Mouse (Mus musculus) intestine, embryonic 15.5 days (tissue): Measurements from ENCODE around the gene Capn7. TPM values are rescaled to one million over a fixed set of nuclear protein-coding genes. Genes with fewer than 3 reads are reported as not detected.

Experiments
- ATAC-seq: fragments of 200-750 bp; cut with Nextera tagmentation; 2 replicates; pipeline ENCODE4 v1.8.0; 2017; ENCODE audit warnings: moderate TSS enrichment, moderate library complexity
- H3K27ac ChIP-seq: fragments of 300-500 bp; sonication (generic); 2 replicates; pipeline ENCODE4 v1.5.1; 2015; ENCODE audit warnings: mild to moderate bottlenecking, inconsistent platforms
- H3K27me3 ChIP-seq: fragments of 300-500 bp; sonication (generic); replicated peaks from 2 replicates; pipeline ENCODE4 v1.6.1; 2015; ENCODE audit warnings: inconsistent platforms
- H3K36me3 ChIP-seq: fragments of 300-500 bp; sonication (generic); 2 replicates; pipeline ENCODE4 v1.6.1; 2015; ENCODE audit warnings: inconsistent platforms
- H3K4me1 ChIP-seq: fragments of 300-500 bp; sonication (generic); replicated peaks from 2 replicates; pipeline ENCODE4 v1.6.1; 2015; ENCODE audit warnings: inconsistent platforms
- H3K4me2 ChIP-seq: fragments of 300-500 bp; sonication (generic); replicated peaks from 2 replicates; pipeline ENCODE4 v1.6.1; 2015; ENCODE audit warnings: mild to moderate bottlenecking, inconsistent platforms
- H3K4me3 ChIP-seq: fragments of 300-500 bp; sonication (generic); replicated peaks from 2 replicates; pipeline ENCODE4 v1.5.1; 2015; ENCODE audit warnings: inconsistent platforms
- H3K9ac ChIP-seq: fragments of 300-500 bp; sonication (generic); 2 replicates; pipeline ENCODE4 v1.6.1; 2015; ENCODE audit warnings: inconsistent platforms
- H3K9me3 ChIP-seq: fragments of 300-500 bp; sonication (generic); 2 replicates; pipeline ENCODE4 v1.6.1; 2016; ENCODE audit warnings: inconsistent platforms
- WGBS: fragments of 180-500 bp; shearing (Covaris S2); methylation state at CpG from one replicate; pipeline ENCODE4 v1.1.7; 2015; 5-methylcytosine and 5-hydroxymethylcytosine counted together
- polyA plus RNA-seq: library from polyadenylated mRNA; unstranded; fragments of >200 nt; fragmentation: Nextera tagmentation; extraction: Ambion mirVana; gene quantifications from 2 replicates; pipeline ENCODE4 v1.2.1, GENCODE M21; 2015

Capn7 gene
- polyA plus RNA-seq, 1 experiment from 2014 or later = 36.5 TPM

DNA sequence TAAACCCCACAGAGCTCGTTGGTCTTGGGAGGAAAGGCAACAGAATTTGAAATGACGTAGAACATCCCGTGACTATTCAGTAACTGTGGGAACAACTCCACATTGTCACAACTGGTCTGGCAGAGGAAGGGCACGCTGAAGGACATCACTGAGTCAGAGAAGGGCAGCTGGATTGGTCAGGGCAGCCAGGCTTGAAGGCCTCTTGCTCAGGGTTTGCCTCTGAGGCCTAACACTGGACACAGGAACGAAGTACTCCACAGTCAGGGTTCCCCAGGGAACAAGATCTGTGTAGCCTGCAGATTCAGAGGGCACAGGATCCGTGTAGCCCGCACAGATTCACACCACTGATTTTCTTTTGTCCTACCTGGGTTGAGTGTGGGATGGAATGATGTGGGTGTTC is 63.8 kb downstream of the Capn7 start:
- no peak overlapping the region for H3K27ac ChIP-seq
- no peak for ATAC-seq
- no peak overlapping the region for H3K9ac ChIP-seq
- peaks cover 11% of the 10 kb centered on the region for H3K4me1 ChIP-seq
- no peaks in the 10 kb centered on the region for H3K36me3 ChIP-seq
- no peaks in the 10 kb centered on the region for H3K9me3 ChIP-seq
- WGBS = 85% methylated on average over 7 of the region's 7 CpGs
- no peak overlapping the region for H3K4me3 ChIP-seq
- no peak overlapping the region for H3K4me2 ChIP-seq
- no peaks in the 10 kb centered on the region for H3K27me3 ChIP-seq

DNA sequence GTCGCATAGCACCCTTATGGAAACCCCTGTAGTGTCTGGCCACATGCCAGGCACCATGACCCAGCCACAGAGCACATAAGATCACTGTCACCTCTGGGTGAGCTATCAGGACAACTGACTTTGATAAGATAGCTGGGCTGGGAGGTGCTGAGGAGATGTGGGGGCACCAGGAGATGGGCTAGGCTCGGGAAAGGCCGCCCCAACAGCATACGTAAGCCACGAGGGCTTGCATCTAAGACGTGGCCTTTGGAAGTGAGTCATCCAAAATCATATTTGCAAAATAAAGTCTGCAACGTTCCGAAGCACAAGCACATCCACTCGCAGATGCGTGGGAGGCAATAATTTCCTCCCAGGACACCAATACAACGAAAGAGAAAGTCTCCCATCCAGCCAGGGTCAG is 64.5 kb downstream of the Capn7 start:
- H3K9ac ChIP-seq = no peak overlapping the region
- H3K9me3 ChIP-seq = no peaks in the 10 kb centered on the region
- H3K27ac ChIP-seq = no peak overlapping the region
- H3K4me3 ChIP-seq = no peak overlapping the region
- H3K27me3 ChIP-seq = no peaks in the 10 kb centered on the region
- 58% methylated on average over 11 of the region's 11 CpGs for WGBS
- no peaks in the 10 kb centered on the region for H3K36me3 ChIP-seq
- no peak overlapping the region for H3K4me2 ChIP-seq
- H3K4me1 ChIP-seq = peaks cover 11% of the 10 kb centered on the region
- ATAC-seq = no peak

DNA sequence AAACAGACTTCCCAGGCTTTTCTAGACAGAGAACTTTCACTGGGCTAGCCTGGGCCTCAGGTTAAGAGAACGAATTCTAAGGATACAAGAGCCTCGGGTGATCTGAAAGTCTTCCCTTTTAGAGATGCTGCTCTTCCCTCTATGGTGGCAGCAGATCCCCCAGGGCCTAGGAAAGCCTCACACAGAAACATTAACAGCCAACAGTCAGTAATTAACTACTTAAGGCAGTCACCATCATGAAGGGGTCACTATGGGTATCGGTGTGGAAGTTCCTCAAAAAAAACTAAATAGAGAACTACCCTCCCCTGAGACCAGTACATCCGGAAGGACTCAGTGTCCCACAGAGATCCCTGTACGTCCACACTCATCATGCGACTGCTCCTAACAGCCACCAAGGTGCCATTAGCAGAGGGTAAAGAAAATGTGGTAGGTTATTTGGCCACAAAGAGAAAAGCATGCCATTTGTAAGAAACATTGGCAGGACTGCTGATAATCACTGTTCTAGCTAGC is 65.5 kb downstream of the Capn7 start:
- no peak overlapping the region for H3K27ac ChIP-seq
- H3K9ac ChIP-seq = no peak overlapping the region
- no peak overlapping the region for H3K4me2 ChIP-seq
- H3K4me3 ChIP-seq = no peak overlapping the region
- H3K4me1 ChIP-seq = peaks cover 11% of the 10 kb centered on the region
- H3K36me3 ChIP-seq = no peaks in the 10 kb centered on the region
- no peak for ATAC-seq
- 72% methylated on average over 6 of the region's 6 CpGs for WGBS
- H3K9me3 ChIP-seq = no peaks in the 10 kb centered on the region
- no peaks in the 10 kb centered on the region for H3K27me3 ChIP-seq

DNA sequence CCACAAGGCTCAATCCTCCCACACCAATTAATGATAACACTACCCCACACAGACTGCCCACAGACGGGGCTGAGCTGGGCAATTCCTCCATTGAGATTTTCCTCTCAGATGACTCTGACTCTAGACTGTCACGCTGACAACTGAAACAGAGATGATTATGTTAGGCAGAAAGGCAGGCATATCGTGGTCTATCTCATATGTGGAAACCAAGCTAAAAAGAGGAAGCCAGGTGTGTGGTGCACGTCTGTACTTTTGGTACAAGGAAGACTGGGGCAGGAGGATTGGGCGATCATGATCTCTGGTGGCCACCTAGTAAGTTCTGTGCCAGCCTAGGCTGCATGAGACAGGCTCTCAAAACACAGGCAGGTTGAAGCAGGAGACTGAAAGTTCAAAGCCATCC is 66.3 kb downstream of the Capn7 start:
- no peak overlapping the region for H3K9ac ChIP-seq
- no peak for ATAC-seq

DNA sequence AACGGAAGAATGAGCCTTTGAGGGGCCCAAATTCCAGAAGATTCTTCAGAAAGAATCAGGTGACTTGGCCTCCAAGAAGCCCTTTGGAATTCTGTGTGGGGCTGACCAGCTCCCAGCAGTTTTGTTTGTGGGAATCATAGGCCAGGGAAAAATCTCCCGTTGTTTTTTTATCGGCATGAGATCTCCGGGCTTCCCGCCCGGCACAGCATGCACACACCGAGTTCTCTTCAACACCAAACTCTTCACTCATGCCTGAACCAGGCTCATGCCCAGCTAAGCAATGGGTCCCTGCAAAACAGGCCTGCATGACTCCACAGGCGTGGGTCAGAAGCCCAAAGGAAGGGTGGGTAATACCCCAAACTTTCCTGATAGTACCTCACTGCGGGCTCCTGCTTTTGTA is 67.1 kb downstream of the Capn7 start:
- no peaks in the 10 kb centered on the region for H3K9me3 ChIP-seq
- H3K4me2 ChIP-seq = 0 out of 2 replicates have a peak overlapping the region, but pooled peaks have one; percentile 5
- H3K27me3 ChIP-seq = no peaks in the 10 kb centered on the region
- ATAC-seq = peak; percentile 5; the same call in 1 of the 2 replicates
- no peaks in the 10 kb centered on the region for H3K36me3 ChIP-seq
- peaks cover 11% of the 10 kb centered on the region for H3K4me1 ChIP-seq
- no peak overlapping the region for H3K4me3 ChIP-seq
- H3K27ac ChIP-seq = no peak overlapping the region
- H3K9ac ChIP-seq = no peak overlapping the region
- 70% methylated on average over 9 of the region's 9 CpGs for WGBS

More for the DNA sequence above, 66.3 kb downstream of the Capn7 start:
- H3K9me3 ChIP-seq = no peaks in the 10 kb centered on the region
- H3K4me1 ChIP-seq = peaks cover 11% of the 10 kb centered on the region
- no peaks in the 10 kb centered on the region for H3K36me3 ChIP-seq
- no peak overlapping the region for H3K27ac ChIP-seq
- H3K4me2 ChIP-seq = no peak overlapping the region
- no peak overlapping the region for H3K4me3 ChIP-seq
- no peaks in the 10 kb centered on the region for H3K27me3 ChIP-seq
- 78% methylated on average over 5 of the region's 5 CpGs for WGBS

DNA sequence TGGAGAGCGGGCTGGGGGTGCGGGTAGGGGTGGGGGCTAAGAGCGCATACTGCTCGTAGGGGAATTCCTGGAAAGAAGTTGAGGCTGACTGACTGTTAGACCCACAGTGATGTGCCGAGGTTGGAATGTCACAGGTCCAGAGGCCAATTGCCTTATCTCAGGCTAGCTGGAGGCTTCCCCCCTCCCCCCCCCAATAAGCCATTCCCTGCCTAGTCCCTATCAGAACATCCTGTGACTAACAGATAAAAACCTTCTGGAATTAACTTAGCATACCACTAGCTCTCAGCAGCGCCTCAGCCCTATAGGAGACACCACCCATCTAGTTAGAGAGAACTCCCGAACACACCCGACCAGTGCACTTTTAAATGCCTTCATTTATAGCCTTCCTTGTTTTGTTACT is 67.6 kb downstream of the Capn7 start:
- WGBS = 46% methylated on average over 8 of the region's 8 CpGs
- H3K4me2 ChIP-seq = 0 out of 2 replicates have a peak overlapping the region, but pooled peaks have one; percentile 5
- H3K9ac ChIP-seq = no peak overlapping the region
- H3K36me3 ChIP-seq = no peaks in the 10 kb centered on the region
- ATAC-seq = peak; percentile 89
- no peak overlapping the region for H3K27ac ChIP-seq
- H3K4me1 ChIP-seq = peaks cover 11% of the 10 kb centered on the region
- no peak overlapping the region for H3K4me3 ChIP-seq
- H3K27me3 ChIP-seq = no peaks in the 10 kb centered on the region
- H3K9me3 ChIP-seq = no peaks in the 10 kb centered on the region

DNA sequence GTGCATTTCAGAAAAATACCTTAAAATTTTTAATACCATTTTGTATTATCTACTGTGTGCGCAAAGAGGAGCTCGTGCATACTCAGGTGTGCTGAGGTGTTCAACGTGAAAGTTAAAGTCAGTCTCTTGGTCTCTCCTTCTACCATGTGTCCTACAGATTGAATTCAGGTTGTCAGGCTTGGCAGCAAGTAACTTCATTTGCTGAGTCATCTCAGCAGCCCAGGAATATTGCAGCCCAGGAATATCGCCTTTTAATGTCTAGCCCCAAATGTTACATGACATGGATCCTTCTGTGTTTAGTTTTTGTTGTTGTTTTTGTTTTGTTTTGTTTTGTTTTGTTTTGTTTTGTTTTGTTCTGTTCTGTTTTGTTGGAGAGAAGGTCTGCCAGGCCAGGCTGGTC is 68.2 kb downstream of the Capn7 start:
- Histone ChIP-seq H3K9ac (no peak overlapping the region), H3K27ac (no peak overlapping the region), H3K9me3 (no peaks in the 10 kb centered on the region), H3K4me2 (no peak overlapping the region), H3K4me3 (no peak overlapping the region), H3K27me3 (no peaks in the 10 kb centered on the region), H3K4me1 (peaks cover 11% of the 10 kb centered on the region), H3K36me3 (no peaks in the 10 kb centered on the region)
- no peak for ATAC-seq
- 89% methylated on average over 4 of the region's 4 CpGs for WGBS

DNA sequence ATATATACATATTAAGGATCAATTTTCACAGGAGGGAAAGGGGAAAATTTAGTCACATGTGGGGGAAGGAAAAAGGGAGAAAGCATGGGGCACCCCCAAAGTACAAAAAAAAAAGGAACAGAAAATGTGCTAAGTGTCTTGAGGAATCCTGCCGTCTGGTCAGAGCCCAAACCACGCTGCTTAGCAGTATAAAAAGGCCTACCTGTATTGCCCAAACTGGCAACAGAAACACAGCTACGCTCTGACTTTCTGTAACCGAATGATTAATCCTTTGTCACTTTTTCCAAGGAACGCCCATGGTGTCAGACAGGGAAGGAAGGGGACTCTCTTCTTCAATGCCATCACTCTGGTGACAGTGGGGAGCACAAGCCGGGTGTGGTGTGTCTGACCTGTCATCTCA is 69.2 kb downstream of the Capn7 start:
- Histone ChIP-seq H3K4me3 (no peak overlapping the region), H3K4me2 (no peak overlapping the region), H3K36me3 (no peaks in the 10 kb centered on the region), H3K27ac (no peak overlapping the region), H3K9ac (no peak overlapping the region), H3K4me1 (peaks cover 11% of the 10 kb centered on the region), H3K27me3 (no peaks in the 10 kb centered on the region), H3K9me3 (no peaks in the 10 kb centered on the region)
- ATAC-seq = no peak
- 90% methylated on average over 6 of the region's 6 CpGs for WGBS

DNA sequence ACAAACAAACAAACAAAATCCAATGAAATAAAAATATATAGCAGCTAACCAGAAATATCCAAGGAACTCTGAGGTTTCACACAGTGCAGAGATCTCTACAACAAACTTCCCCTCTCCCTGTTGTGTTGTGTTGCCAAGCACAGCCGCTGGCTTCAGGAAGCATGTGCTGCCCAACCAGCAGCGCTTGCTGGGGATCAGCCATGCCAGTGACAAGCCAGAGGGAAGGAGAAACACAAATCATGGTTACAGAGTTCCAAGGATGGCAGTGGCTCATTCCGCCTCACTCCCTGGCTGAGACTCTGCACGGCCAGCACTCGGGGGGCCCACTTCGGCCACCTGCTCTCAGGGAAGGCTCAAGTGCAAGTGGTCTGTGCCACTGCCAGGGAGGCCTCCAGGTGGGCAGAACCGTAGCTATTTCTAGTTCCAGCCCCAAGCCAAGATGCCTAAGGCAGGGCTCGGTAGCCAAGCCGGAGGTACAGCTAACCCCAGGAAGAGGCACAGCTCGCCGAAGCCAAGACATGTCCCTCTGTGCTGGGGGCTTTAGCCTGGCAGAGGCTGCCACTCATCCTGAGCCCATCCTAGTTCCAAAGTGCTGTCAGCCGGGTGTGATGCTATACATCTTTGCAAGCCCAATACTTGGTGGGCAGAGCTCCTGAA is 69.8 kb downstream of the Capn7 start:
- no peak overlapping the region for H3K4me3 ChIP-seq
- H3K4me1 ChIP-seq = peaks cover 8% of the 10 kb centered on the region
- H3K9me3 ChIP-seq = no peaks in the 10 kb centered on the region
- H3K36me3 ChIP-seq = no peaks in the 10 kb centered on the region
- WGBS = 84% methylated on average over 12 of the region's 12 CpGs
- no peak for ATAC-seq
- H3K27me3 ChIP-seq = no peaks in the 10 kb centered on the region
- H3K4me2 ChIP-seq = no peak overlapping the region
- no peak overlapping the region for H3K27ac ChIP-seq
- no peak overlapping the region for H3K9ac ChIP-seq

DNA sequence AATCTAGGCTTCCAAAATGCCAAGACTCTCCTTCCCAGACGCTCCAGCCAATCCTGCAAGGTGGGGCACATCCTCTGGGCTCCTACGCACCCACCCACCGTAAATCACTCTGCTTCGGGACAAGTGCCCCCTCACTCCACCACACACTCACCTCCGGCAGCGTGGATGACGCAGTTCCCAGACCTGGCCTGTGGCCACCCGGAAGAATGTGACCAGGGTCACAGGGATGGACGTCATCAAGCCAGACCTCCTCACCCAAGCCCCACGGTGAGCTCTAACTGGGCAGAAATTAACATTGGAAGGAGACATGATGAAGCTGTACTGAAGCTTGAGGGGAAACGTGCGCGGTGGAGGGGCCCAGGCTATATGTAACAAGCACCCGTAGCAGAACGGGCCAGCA is 70.8 kb downstream of the Capn7 start:
- H3K4me1 ChIP-seq = peaks cover 8% of the 10 kb centered on the region; the same call in 1 of the 2 replicates

DNA sequence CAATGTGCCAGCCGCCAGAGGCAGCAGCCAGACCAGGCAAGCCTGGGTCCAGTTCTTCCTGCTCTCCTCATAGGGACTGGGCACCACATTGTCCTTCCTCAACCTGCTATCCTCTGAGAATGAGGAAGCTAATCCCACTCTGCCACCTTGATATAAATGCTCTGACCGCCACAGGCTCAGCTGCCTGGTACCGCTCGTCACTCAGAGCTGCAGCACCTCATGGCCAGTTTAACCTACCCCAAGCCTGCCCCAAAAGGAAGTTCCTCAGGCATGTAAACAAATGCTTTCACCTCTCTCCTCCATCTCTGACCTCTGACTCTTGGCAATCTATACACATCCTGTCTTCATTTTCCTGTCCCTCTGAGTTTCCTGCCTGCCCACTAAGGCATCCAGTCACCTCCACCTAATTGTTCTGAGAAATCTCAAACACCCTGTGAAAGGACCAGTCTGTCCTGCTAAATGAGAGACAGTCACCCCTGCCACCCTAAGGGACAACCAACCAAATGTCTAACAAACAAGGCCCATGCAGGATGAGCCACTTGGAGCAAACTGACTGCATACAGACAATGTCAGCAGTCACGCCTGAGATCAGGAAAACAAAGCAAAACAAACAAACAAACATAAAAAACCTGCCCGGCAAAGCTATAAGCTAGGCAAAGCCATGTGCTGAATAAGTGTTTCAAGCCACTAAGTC is 71.6 kb downstream of the Capn7 start:
- H3K27ac ChIP-seq = 0 out of 2 replicates have a peak overlapping the region, but pooled peaks have one; percentile 14
- no peaks in the 10 kb centered on the region for H3K9me3 ChIP-seq
- peaks cover 8% of the 10 kb centered on the region; the same call in 1 of the 2 replicates for H3K4me1 ChIP-seq
- no peaks in the 10 kb centered on the region for H3K36me3 ChIP-seq
- no peak overlapping the region for H3K9ac ChIP-seq
- WGBS = 69% methylated on average over 6 of the region's 6 CpGs
- H3K4me2 ChIP-seq = no peak overlapping the region
- H3K27me3 ChIP-seq = no peaks in the 10 kb centered on the region
- H3K4me3 ChIP-seq = no peak overlapping the region
- no peak for ATAC-seq

More for the DNA sequence above, 70.8 kb downstream of the Capn7 start:
- no peaks in the 10 kb centered on the region for H3K9me3 ChIP-seq
- 0 out of 2 replicates have a peak overlapping the region, but pooled peaks have one; percentile 14 for H3K27ac ChIP-seq
- H3K9ac ChIP-seq = no peak overlapping the region
- no peak overlapping the region for H3K4me2 ChIP-seq
- H3K4me3 ChIP-seq = no peak overlapping the region
- no peaks in the 10 kb centered on the region for H3K36me3 ChIP-seq
- no peak for ATAC-seq
- H3K27me3 ChIP-seq = no peaks in the 10 kb centered on the region
- 54% methylated on average over 15 of the region's 15 CpGs for WGBS

DNA sequence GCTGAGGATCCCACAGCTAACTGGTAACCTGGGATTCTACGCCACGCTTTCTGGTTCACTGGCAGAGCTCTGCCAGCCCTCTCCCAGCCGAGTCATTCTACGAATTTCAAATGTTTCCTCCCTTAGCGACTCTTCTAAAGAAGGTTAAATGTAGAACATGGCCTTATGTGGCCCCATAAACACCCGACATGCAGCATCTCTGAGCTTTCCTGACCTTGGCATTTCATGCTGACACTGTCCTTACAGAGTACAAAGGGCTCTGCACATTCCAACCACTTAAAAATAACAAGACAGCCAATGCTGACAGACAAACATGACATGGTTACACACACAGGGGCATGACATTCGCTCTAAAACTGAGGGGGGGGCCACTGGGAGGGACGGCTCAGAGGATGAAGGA is 72.2 kb downstream of the Capn7 start:
- 71% methylated on average over 8 of the region's 8 CpGs for WGBS
- peaks cover 7% of the 10 kb centered on the region; the same call in 1 of the 2 replicates for H3K4me1 ChIP-seq
- no peaks in the 10 kb centered on the region for H3K36me3 ChIP-seq
- no peak overlapping the region for H3K9ac ChIP-seq
- no peaks in the 10 kb centered on the region for H3K9me3 ChIP-seq
- no peak overlapping the region for H3K4me3 ChIP-seq
- ATAC-seq = no peak
- H3K4me2 ChIP-seq = no peak overlapping the region
- no peaks in the 10 kb centered on the region for H3K27me3 ChIP-seq
- no peak overlapping the region for H3K27ac ChIP-seq
